Mouse (Mus musculus): ENCODE data around the gene Ckap5. TPM values are rescaled to one million over a fixed set of nuclear protein-coding genes. Genes with fewer than 3 reads are reported as not detected.
"Not testable (repeated sequence)": the region's sequence is repeated elsewhere in the genome, so short reads cannot be mapped to it uniquely, and the experiment has no call there.

Ckap5 gene
- 10 to 100 TPM; 41.5 to 48.1 TPM for total RNA-seq (2021)
- long read RNA-seq, experiment 1, full-length matches to known transcripts, result 19 of 28 reads
- long read RNA-seq, experiment 1, partial matches to known transcripts, result 5 of 28 reads
- long read RNA-seq, experiment 1, other reads (novel, unspliced or antisense), result 4 of 28 reads
- long read RNA-seq, experiment 2, full-length matches to known transcripts, result 21 of 30 reads
- long read RNA-seq, experiment 2, partial matches to known transcripts, result 6 of 30 reads
- long read RNA-seq, experiment 2, other reads (novel, unspliced or antisense), result 3 of 30 reads

DNA sequence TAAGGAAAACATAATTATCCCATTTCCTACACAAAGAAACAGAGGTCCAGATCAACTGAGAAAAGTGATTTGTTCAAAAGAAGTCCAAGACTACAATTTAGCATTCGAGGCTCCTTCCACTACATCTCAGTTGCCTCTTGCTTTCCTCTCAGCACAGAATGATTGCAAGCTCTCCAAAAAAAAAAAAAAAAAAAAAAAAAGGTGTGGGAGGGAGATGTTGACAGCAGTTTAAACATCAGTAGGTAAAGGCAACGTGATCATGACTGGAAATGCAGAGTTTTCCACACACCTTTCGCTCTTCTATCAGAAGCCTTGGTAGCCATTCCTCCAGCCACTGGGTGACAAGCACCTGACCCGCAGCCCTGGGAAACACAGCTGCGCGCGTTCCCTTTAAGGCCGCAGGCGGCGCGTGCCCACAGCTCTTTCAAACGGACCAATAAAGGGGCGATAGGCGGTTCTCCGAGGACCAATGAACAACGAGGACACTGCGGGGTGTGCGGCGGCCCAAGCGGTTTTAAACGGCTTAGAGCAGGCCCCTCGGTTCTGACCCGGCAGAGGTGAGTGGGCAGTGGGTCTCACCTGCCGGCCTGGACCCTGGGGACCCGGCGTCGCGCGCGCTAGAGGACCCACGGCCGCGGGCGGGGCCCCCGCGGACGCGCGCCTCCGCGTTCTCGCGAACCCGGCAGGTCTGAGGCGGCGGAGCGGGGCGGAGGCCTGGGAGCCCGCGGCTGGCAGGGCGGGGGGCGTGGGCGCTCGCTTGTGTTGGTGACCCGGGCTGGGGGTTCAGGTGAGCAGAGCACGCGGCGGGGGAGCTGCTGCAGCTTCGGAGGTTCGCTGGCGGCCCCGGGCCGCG is at the start of gene Ckap5:
Gene Ckap5, plus strand, starts transcription at position 469 of the 853 bp plus-strand sequence.
- peak; percentile 87 for DNase-seq

DNA sequence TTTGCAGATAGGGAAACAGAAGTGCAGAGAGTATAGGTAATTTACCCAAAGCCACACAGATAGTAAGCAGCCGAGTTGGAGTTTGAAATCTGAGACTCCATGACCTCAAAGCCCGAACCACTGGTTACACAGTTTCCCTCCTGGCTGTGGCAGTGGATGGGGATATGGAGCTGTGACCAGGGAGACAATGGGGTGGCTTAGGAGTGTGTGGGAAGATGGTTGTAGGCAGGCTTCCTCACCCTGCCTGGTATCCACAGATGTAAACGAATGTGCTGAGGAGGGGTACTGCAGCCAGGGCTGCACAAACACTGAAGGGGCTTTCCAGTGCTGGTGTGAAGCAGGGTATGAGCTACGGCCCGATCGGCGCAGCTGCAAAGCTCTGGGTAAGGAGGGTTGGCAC is 49.7 kb upstream of the Ckap5 start:
- no peak for DNase-seq

DNA sequence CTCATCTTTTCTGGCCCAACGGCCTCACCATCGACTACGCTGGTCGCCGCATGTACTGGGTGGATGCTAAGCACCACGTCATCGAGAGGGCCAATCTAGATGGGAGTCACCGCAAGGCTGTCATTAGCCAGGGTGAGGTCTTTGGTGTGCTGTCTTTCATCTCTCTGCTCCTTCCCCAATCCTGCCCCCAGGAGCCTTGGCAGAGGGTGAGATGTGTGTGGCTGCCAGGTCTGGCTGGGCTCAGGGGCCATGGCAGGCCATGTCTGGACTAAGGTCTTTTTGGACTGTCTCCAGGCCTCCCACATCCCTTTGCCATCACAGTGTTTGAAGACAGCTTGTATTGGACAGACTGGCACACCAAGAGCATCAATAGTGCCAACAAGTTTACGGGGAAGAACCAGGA is 46.2 kb upstream of the Ckap5 start:
- DNase-seq, result no peak

DNA sequence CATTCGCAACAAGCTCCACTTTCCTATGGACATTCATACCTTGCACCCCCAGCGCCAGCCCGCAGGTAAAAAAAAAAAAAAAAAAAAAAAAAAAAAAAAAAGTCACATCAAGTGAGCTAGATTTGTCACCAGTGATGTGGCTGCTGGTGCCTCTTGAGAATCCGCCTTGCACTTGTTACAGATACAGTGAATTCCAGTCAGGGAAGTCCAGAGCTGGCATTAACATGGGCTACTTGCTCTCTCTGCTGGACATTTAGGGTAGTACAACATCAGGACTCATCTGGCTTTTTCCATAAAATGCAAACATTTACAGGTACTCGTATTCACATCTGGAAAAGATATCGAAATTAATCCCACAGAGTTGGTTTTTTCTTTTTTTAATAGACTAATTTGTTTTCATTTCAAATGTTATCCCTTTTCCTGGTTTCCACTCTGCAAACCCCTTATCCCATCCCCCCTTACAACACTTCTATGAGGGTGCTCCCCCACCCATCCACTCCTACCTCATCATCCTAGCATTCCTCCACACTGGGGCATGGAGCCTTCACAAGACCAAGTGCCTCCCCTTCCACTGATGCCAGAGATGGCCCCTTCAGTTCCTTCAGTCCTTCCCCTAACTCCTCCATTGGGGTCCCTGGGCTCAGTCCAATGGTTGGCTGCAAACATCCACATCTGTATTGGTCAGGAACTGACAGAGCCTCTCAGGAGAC is 45.6 kb upstream of the Ckap5 start:
- DNase-seq, result no peak

DNA sequence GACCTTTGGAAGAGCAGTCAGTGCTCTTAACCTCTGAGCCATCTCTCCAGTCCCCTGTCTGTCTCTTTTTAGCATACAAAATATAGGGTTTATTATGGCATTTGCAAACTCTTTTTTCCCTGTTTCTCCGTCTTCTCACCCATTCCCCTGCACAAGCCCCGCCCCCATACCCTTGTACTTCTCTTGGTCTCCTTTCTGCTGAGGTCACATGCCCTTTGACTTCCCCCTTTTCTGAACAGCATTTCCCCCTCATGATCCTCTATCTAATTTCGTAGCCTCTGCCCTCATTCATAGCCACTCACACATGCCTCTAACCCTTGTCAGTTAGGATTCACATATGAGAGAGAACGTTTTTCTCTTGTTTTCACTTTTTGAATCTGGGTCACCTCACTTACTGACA is 41.9 kb upstream of the Ckap5 start:
- no peak for DNase-seq

DNA sequence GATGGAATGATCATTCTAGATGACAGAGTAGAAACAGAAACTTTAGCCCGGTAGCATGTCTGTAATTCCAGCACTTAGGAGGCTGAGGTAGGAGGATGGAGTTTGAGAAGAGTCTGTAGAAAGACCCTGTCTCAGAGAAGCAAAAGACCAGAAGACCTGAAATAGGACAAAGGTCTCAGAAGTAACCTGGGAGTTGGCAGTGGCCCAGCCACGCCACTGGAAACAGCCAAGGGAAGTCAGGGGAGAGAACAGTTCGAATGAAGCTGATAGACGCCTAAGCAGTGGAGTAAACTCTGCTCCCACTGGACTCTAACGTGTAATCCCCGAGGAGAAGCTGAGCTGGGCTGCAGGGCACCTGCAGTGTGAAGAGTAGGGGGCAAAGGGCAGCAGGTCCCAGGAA is 41.3 kb upstream of the Ckap5 start:
- no peak for DNase-seq

DNA sequence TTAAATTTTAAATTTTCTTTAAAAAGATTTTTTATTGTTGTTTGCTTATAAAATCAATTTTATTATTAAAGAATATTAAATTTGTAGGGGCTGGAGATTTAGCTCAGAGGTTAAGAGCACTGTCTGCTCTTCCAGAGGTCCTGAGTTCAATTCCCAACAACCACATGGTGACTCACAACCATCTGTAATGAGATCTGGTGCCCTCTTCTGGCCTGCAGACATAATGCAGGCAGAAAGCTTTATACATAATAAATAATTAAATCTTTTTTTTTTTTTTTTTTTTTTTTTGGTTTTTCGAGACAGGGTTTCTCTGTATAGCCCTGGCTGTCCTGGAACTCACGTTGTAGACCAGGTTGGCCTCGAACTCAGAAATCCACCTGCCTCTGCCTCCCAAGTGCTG is 39.3 kb upstream of the Ckap5 start:
- not testable (repeated sequence) for DNase-seq

DNA sequence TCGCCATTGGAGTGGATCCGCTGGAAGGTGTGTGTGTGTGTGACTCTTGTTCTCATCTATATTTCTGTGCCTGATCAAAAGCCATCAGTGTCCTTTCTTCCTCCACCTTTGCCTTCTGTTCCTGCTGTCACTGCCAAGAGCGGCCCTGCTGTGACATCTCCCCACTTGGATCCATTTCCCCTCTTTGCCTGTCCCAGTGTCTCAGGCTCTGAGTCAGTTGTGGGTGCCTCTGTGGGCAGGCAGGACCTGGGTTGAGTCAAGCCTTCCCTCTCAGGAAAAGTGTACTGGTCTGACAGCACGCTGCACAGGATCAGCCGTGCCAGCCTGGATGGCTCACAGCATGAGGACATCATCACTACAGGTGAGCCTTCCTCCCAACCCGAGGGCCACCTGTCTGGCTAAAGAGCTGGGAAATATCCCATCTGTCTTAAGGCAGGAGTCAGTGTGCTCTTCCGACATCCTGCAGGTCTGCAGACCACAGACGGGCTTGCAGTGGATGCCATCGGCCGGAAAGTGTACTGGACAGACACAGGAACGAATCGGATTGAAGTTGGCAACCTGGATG is 34.4 kb upstream of the Ckap5 start:
- no peak for DNase-seq

DNA sequence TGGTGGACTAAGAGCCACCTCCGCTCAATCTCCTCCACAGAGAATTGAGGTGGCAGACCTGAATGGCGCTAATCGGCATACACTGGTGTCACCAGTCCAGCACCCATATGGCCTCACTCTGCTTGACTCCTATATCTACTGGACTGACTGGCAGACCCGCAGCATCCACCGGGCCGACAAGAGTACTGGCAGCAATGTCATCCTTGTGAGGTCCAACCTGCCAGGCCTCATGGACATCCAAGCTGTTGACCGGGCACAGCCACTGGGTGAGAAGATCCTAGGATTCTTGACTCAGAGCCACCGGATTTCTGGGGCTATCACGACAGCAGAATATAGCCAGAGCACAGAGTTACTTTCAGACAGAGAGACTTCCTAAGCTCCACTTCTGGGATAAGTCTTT is 32.6 kb upstream of the Ckap5 start:
- DNase-seq, result no peak

DNA sequence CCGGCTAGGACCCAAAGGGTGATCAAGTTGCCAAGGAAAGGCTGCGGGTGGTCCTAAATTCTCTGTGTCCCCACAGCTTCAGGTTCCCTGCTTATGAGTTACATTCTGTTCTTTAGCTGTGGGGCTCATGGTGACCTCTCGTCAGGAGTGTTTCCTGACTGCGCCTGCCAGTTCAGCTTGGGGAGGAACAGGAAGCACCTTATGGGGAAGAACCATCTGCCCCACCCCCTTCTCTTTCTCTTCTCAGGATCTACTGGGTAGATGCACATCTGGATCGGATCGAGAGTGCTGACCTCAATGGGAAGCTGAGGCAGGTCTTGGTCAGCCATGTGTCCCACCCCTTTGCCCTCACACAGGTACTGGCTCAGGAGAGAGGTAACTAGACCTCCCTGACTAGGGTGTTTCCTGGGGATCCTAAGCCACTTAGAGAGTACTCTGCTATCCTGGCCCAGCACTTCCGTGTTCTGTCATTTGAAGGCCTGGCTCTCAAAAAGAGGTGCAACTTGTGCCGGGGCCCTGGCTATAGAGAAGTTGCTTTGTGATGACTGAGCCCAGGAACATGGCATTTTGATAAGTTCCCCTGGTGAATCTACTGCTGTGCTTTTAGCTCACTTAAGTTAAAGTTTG is 28.4 kb upstream of the Ckap5 start:
- DNase-seq, result no peak

DNA sequence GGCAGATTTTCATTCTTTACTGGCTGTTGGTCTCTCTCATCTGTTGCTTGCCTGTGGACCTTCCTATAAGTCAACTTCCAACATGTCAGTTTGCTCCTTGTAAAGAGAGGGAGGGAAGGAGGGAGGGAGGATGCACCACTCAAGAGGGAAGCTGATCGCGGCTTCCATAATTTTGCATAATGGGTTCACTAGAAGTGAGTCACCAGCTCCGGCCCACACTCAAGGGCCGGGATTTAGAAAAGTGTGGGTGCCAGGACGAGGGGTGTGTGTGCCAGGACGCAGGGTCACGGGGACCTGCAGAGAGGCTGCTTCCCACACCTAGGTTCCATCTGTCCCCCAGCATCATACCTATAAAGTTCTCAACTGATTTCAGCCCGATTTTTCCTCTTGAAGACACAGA is 18.5 kb upstream of the Ckap5 start:
- DNase-seq, result no peak

DNA sequence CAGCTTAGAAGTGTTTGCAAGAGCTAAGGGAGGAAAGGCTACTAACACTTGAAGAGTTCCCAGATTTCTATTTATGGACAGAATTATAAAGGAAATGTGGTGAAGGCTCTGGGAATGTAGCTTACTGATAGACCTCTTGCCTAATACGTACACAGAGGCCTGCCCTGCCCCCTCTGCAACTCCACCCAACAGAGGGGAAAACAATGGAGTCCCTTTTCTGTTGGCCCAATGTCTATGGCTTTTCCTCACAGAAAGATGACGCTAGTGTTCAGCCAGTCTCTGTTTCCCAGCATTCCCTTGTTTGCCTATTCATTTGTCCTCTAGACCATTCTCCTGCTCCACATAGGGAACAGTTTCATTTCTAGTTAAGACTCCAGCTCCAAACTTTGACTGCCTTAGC is 9.4 kb upstream of the Ckap5 start:
- DNase-seq, result no peak

DNA sequence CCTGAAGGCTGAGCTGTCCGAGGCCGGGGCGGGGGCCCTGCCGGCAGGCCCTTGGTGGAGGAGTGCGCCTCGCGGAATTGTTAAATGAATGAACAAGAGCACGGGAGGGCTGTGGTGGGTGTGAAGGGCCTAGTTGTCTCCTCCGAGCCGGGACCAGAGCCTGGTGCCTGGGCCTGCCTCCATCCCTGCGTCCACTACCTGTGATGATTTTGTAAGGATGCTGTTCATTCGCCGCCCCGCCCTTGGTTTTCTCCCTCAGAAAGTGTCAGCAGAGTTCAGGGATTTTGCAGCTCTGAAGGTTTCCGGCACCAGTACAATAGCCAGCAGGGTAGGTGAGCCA is 555 bp downstream of the Ckap5 start:
- no peak for DNase-seq

DNA sequence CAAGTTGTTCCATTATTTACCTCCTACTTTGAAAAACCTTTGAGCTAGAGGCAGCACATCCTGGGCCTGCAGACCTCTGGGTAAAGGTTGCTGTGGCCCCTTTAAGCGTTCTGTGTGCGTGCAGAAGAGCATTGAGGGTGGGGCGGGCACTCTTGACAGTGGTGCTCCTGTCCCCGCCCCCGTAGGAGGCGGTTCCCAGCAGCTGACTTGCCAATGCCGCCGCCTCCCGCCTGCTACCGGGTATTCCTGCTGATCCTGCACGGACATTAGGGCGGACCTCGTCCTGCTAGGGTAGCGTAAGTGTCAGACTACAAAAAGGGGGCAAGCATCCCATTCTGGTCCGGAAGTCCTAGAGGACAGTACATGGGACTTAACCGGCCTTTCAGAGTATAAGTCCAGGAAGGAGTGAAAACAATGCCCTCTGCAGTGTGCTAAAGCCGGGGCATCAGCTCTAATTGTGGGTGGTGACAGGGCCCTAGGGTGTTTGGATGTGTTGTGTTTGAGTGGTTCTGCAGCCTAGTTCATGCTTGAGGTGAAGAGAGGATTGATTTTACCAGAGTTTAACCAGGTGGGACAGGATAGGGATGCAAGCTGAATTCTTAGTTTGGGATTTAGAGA is 11.1 kb downstream of the Ckap5 start:
- peak; percentile 80 for DNase-seq

DNA sequence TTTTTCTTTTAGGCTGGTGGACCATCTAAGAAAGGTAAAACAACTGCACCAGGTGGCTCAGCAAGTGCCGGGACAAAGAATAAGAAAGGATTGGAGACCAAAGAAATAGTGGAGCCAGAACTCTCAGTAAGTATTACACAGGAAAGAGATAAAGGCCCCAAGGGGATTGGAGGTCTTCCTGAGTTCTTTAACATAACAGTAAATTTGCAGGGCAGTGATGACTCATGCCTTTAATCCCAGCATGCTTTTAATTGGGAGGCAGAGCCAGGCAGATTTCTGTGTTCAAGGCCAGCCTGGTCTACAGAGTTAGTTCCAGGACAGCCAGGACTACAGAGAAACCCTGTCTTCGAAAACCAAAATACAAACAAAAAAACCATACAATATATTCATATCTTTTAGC is 41.6 kb downstream of the Ckap5 start:
- no peak for DNase-seq

DNA sequence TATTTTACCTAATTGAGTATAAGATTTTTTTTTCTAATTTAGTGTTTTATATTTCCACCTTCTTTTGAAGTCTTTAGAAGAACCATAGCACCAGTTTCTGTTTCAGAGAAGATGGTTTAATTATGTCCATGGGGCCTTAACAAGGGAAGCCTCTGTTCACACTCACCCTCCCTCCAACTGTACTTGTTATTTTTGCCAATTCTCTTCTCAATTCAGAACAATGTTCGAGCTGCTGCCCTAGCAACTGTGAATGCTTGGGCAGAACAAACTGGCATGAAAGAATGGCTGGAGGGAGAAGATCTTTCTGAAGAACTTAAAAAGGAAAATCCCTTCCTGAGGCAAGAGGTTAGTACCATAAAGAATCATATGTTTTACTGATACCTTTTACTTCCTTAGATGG is 54.3 kb downstream of the Ckap5 start:
- no peak for DNase-seq

DNA sequence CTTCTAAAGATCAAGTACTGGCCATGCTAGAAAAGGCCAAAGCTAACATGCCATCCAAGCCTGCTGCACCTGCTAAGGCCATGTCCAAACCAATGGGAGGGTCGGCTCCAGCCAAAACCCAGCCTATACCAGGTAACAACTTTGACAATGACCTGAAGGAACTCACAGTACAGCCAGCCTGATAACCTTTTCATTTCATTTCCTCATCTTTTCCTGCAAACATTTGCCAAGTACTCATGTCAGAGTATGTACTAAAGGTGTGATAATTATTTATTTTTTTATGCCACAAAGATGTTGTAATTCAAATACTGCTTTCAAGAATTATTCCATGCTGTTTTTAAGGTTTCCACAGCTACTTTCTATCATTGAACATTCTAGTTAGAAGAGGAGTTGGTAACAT is 59.7 kb downstream of the Ckap5 start:
- no peak for DNase-seq

DNA sequence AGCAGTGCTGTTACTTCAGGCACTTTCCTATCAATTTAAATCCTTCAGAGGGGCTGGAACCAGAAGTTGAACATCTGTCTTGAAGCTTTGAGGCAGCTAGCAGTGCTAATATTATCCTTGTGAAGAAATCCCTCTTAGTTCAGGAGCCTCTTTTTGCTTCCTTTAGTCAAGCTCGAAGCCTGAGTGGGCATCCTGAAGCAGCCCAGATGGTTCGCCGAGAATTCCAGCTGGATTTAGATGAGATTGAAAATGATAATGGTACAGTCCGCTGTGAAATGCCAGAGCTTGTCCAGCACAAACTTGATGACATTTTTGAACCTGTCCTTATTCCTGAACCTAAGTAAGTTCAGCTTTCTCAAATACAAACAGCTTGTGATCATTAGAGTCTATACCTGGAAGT is 73.9 kb downstream of the Ckap5 start:
- DNase-seq, result no peak

DNA sequence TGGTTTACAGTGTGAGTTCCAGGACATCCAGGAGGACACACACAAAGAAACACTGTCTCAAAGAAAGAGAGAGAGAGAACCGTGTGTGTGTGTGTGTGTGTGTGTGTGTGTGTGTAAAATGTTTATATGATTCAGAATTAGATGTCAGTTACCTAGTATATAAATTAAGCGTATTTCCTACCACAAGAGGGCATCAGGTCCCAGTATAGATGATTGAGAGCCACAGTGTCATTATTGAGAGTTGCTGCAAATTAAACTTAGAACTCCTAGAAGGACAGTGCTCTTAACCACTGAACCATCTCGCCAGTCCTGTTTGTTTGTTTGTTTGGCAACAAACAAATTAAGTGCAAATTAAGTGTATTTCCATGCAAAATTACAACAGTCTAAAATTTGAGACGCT is 75.8 kb downstream of the Ckap5 start:
- no peak for DNase-seq

DNA sequence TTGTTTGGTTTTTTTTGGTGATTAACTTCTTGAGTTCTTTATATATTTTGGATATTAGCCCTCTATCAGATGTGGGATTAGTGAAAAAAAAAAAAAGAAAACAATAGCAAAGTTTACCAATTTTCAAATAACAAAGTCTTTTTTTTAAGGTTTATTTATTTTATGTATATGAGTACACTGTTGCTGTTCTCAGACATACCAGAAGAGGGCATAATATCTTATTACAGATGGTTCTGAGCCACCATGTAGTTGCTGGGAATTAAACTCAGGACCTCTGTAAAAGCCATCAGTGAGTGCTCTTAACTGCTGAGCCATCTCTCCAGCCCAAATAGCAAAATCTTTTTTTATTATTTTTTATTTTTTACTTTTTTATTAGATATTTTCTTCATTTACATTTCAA is 82.8 kb downstream of the Ckap5 start:
- DNase-seq, result not testable (repeated sequence)

DNA sequence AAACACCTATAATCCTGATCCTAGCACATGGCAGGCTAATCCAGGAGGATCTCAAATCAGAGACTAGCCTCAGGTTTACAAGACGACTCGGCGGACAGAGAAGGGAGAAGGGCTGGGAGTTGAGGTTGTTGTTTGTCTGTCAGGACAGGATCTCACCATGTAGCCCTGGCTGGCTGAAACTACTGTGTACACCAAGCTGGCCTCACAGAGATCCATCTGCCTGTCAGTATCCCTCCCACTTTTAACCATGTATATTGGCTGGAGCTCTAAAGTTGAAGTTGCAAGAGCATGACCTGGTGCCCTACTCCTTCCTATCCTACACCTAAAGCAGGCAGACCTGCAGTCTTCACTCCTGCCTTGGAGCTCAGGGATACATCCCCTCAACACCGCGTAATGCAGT is 95.8 kb downstream of the Ckap5 start:
- DNase-seq, result no peak

DNA sequence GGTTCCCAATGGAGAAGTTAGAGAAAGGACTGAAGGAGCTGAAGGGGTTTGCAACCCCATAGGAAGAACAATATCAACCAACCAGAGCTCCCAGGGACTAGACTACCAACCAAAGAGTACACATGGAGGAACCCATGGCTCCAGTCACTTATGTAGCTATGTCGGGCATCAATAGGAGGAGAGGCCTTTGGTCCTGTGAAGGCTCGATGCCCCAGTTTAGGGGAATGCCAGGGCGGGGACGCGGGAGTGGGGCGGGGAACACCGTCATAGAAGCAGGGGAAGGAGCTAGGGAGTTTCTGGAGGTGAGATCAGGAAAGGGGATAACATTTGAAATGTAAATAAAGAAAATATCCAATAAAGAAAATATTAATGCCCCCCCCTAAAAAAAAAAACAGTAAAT is 96.8 kb downstream of the Ckap5 start:
- DNase-seq, result not testable (repeated sequence)

Data from gastrocnemius, postnatal 10 days (tissue).